Mouse (Mus musculus): Measurements from ENCODE around the gene Atp11a. TPM values are rescaled to one million over a fixed set of nuclear protein-coding genes. Genes with fewer than 3 reads are reported as not detected.
A peak's percentile ranks its signal among the peaks of the same experiment; 100 is the strongest.

Atp11a gene
- polyA plus RNA-seq, 1 experiment from 2014 or later: 19.9 TPM

DNA sequence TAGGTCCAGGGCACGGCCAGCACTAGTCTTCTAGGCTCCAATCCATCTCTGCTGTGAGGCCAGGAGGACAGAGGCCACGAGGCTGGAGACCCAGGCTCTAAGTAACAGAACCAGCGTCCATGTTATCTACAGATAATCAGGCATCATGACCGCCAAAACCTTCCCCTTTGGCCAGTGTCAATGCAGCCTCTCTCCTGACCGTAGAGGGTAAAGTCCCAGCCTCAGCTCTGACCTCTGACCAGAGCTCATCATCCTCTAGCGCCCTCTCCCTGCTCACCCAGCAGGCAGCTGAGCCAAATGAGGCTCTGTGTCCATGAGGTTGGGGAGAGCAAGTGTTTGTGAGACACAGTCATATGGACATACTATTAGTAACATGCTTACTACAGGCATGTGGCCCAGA is 42.3 kb downstream of the Atp11a start:
- peaks cover 31 to 35% of the 10 kb centered on the region in 2 experiments for H3K4me1 ChIP-seq (ENCODE audit: control insufficient read depth in 2 of 2, insufficient read depth in 2 of 2, low read length in 2 of 2)
- no peak overlapping the region for H3K9ac ChIP-seq (ENCODE audit: low read length)
- no peak overlapping the region for H3K4me2 ChIP-seq (ENCODE audit: low read length)
- H3K27ac ChIP-seq (replicated peaks in 1 of 2; ENCODE audit: control insufficient read depth in 1 of 2, insufficient read depth in 1 of 2, low read depth in 2 of 2, low read length in 2 of 2): no peak overlapping the region
- H3K9me3 ChIP-seq (ENCODE audit: control insufficient read depth, low read length): no peaks in the 10 kb centered on the region
- 58% methylated on average over 6 of the region's 6 CpGs for WGBS
- no peak overlapping the region for H3K4me3 ChIP-seq (ENCODE audit: control insufficient read depth in 1 of 2, insufficient read depth in 1 of 2, low read depth in 1 of 2, low read length in 2 of 2)
- H3K36me3 ChIP-seq (ENCODE audit: control insufficient read depth, insufficient read depth, low read length): no peaks in the 10 kb centered on the region
- H3K27me3 ChIP-seq (ENCODE audit: control insufficient read depth, insufficient read depth, low read length): no peaks in the 10 kb centered on the region
- no peak for ATAC-seq (ENCODE audit: insufficient number of reproducible peaks, insufficient read depth, low FRiP score, low read depth)

GRCm38 (mm10) chr8:12799832-12800231 is 43.0 kb downstream of the Atp11a start:
- Histone ChIP-seq H3K27ac (replicated peaks in 1 of 2; ENCODE audit: control insufficient read depth in 1 of 2, insufficient read depth in 1 of 2, low read depth in 2 of 2, low read length in 2 of 2) (no peak overlapping the region; a peak in 1 of 4 replicates), H3K27me3 (ENCODE audit: control insufficient read depth, insufficient read depth, low read length) (no peaks in the 10 kb centered on the region), H3K9ac (ENCODE audit: low read length) (peak overlapping the region; percentile 38; the same call in 1 of the 2 replicates), H3K4me2 (ENCODE audit: low read length) (no peak overlapping the region), H3K9me3 (ENCODE audit: control insufficient read depth, low read length) (no peaks in the 10 kb centered on the region), H3K4me3 (ENCODE audit: control insufficient read depth in 1 of 2, insufficient read depth in 1 of 2, low read depth in 1 of 2, low read length in 2 of 2) (no peak overlapping the region), H3K4me1 (ENCODE audit: control insufficient read depth in 2 of 2, insufficient read depth in 2 of 2, low read length in 2 of 2) (peaks cover 31 to 35% of the 10 kb centered on the region in 2 experiments), H3K36me3 (ENCODE audit: control insufficient read depth, insufficient read depth, low read length) (no peaks in the 10 kb centered on the region)
- ATAC-seq (ENCODE audit: insufficient number of reproducible peaks, insufficient read depth, low FRiP score, low read depth): no peak
- WGBS: 37% methylated on average over 6 of the region's 6 CpGs

DNA sequence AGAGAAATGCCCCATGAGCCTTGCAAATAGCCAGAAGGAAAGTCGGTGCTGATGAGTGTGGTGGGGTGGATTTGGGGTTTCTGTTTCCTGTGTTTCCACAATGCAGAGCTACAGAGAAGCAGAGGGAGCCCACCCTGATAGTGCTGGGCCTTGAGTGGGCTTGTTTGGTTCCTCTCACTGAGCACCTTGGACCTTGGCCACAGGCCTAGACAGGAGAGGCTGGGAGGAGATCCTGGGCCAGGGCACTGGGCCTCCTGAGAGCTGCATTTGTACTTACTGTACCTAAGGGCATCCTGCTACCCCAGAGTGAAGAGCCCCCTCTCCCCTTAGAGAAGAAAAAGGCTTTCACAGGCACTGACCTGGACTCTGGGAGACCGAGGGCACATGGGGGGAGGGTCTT is 43.4 kb downstream of the Atp11a start:
- Histone ChIP-seq H3K4me1 (ENCODE audit: control insufficient read depth in 2 of 2, insufficient read depth in 2 of 2, low read length in 2 of 2) (peaks cover 31 to 35% of the 10 kb centered on the region in 2 experiments), H3K27me3 (ENCODE audit: control insufficient read depth, insufficient read depth, low read length) (no peaks in the 10 kb centered on the region), H3K9me3 (ENCODE audit: control insufficient read depth, low read length) (no peaks in the 10 kb centered on the region), H3K36me3 (ENCODE audit: control insufficient read depth, insufficient read depth, low read length) (no peaks in the 10 kb centered on the region), H3K9ac (ENCODE audit: low read length) (peak overlapping the region; percentile 38; the same call in 1 of the 2 replicates), H3K4me3 (ENCODE audit: control insufficient read depth in 1 of 2, insufficient read depth in 1 of 2, low read depth in 1 of 2, low read length in 2 of 2) (no peak overlapping the region), H3K4me2 (ENCODE audit: low read length) (no peak overlapping the region), H3K27ac (replicated peaks in 1 of 2; ENCODE audit: control insufficient read depth in 1 of 2, insufficient read depth in 1 of 2, low read depth in 2 of 2, low read length in 2 of 2) (no peak overlapping the region; a peak in 1 of 4 replicates)
- ATAC-seq (ENCODE audit: insufficient number of reproducible peaks, insufficient read depth, low FRiP score, low read depth): no peak
- 75% methylated on average over 2 of the region's 2 CpGs for WGBS

DNA sequence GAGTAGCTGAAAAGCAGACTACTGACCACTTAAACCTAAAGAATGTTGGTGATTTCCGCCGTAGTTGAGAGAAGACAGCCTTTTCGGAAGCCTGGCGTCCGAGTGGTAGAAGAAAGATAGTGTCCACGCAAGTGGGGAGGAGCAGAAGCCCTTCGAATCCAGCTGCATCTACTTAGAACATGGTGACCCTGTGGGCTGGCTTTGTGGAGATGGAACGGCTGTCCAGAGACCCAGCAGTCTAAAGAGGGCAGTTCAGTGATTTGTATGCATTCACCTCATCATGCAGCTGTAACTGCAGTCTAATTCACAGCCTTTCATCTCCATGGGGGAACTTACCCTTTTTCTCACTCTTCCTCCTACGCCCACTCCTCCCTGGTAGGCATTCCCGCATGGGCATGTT is 44.8 kb downstream of the Atp11a start:
- H3K4me2 ChIP-seq (ENCODE audit: low read length): no peak overlapping the region
- peaks cover 31 to 38% of the 10 kb centered on the region in 2 experiments for H3K4me1 ChIP-seq (ENCODE audit: control insufficient read depth in 2 of 2, insufficient read depth in 2 of 2, low read length in 2 of 2)
- no peak for ATAC-seq (ENCODE audit: insufficient number of reproducible peaks, insufficient read depth, low FRiP score, low read depth)
- no peaks in the 10 kb centered on the region for H3K27me3 ChIP-seq (ENCODE audit: control insufficient read depth, insufficient read depth, low read length)
- peaks cover under 1% of the 10 kb centered on the region; the same call in 1 of the 2 replicates for H3K36me3 ChIP-seq (ENCODE audit: control insufficient read depth, insufficient read depth, low read length)
- peak overlapping the region in 1 of 2 experiments; percentile 53; a peak in 2 of 4 replicates for H3K27ac ChIP-seq (replicated peaks in 1 of 2; ENCODE audit: control insufficient read depth in 1 of 2, insufficient read depth in 1 of 2, low read depth in 2 of 2, low read length in 2 of 2)
- 62% methylated on average over 10 of the region's 10 CpGs for WGBS
- 0 out of 2 replicates have a peak overlapping the region, but pooled peaks have one; percentile 27 for H3K9ac ChIP-seq (ENCODE audit: low read length)
- no peak overlapping the region for H3K4me3 ChIP-seq (ENCODE audit: control insufficient read depth in 1 of 2, insufficient read depth in 1 of 2, low read depth in 1 of 2, low read length in 2 of 2)
- H3K9me3 ChIP-seq (ENCODE audit: control insufficient read depth, low read length): no peaks in the 10 kb centered on the region

DNA sequence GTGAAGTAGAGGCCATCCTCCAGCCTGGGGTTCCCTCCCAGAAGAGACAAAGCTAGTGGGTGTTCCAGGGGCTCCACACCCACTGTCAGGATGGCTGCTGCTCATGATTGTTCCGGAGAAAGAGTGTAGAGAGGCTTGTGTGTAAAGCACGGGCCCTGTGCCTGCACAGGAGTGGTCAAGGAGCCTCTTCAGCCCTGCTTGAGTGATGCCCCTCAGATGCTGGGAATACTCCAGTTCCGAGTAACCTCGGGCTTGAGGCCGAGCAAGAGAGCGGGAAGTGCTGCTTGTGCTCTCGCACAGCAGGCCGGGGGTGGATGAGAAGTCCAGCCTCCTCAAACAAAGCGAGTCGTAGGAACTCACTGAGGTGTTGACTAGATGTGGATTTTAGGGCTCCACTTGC is 46.3 kb downstream of the Atp11a start:
- Histone ChIP-seq H3K27me3 (ENCODE audit: control insufficient read depth, insufficient read depth, low read length) (no peaks in the 10 kb centered on the region), H3K36me3 (ENCODE audit: control insufficient read depth, insufficient read depth, low read length) (peaks cover 9% of the 10 kb centered on the region; the same call in 1 of the 2 replicates), H3K4me1 (ENCODE audit: control insufficient read depth in 2 of 2, insufficient read depth in 2 of 2, low read length in 2 of 2) (peaks cover 33 to 41% of the 10 kb centered on the region in 2 experiments), H3K4me3 (ENCODE audit: control insufficient read depth in 1 of 2, insufficient read depth in 1 of 2, low read depth in 1 of 2, low read length in 2 of 2) (no peak overlapping the region), H3K9me3 (ENCODE audit: control insufficient read depth, low read length) (no peaks in the 10 kb centered on the region), H3K27ac (replicated peaks in 1 of 2; ENCODE audit: control insufficient read depth in 1 of 2, insufficient read depth in 1 of 2, low read depth in 2 of 2, low read length in 2 of 2) (no peak overlapping the region), H3K9ac (ENCODE audit: low read length) (0 out of 2 replicates have a peak overlapping the region, but pooled peaks have one; percentile 19), H3K4me2 (ENCODE audit: low read length) (no peak overlapping the region)
- ATAC-seq (ENCODE audit: insufficient number of reproducible peaks, insufficient read depth, low FRiP score, low read depth): no peak
- 81% methylated on average over 10 of the region's 10 CpGs for WGBS

GRCm38 (mm10) chr8:12804909-12805308 is 48.1 kb downstream of the Atp11a start:
- H3K27ac ChIP-seq (replicated peaks in 1 of 2; ENCODE audit: control insufficient read depth in 1 of 2, insufficient read depth in 1 of 2, low read depth in 2 of 2, low read length in 2 of 2): no peak overlapping the region
- H3K4me2 ChIP-seq (ENCODE audit: low read length): no peak overlapping the region
- H3K27me3 ChIP-seq (ENCODE audit: control insufficient read depth, insufficient read depth, low read length): no peaks in the 10 kb centered on the region
- H3K4me1 ChIP-seq (ENCODE audit: control insufficient read depth in 2 of 2, insufficient read depth in 2 of 2, low read length in 2 of 2): peaks cover 28 to 37% of the 10 kb centered on the region in 2 experiments
- no peaks in the 10 kb centered on the region for H3K9me3 ChIP-seq (ENCODE audit: control insufficient read depth, low read length)
- WGBS: 85% methylated on average over 5 of the region's 5 CpGs
- H3K9ac ChIP-seq (ENCODE audit: low read length): no peak overlapping the region
- peaks cover 12% of the 10 kb centered on the region; the same call in 1 of the 2 replicates for H3K36me3 ChIP-seq (ENCODE audit: control insufficient read depth, insufficient read depth, low read length)
- no peak for ATAC-seq (ENCODE audit: insufficient number of reproducible peaks, insufficient read depth, low FRiP score, low read depth)
- H3K4me3 ChIP-seq (ENCODE audit: control insufficient read depth in 1 of 2, insufficient read depth in 1 of 2, low read depth in 1 of 2, low read length in 2 of 2): no peak overlapping the region

- WGBS: 75% methylated on average over 4 of the region's 4 CpGs
- Histone ChIP-seq H3K36me3 (ENCODE audit: control insufficient read depth, insufficient read depth, low read length) (peaks cover 12% of the 10 kb centered on the region; the same call in 1 of the 2 replicates), H3K4me1 (ENCODE audit: control insufficient read depth in 2 of 2, insufficient read depth in 2 of 2, low read length in 2 of 2) (peaks cover 23 to 30% of the 10 kb centered on the region in 2 experiments)
These were observed 48.8 kb downstream of the Atp11a start for GRCm38 (mm10) chr8:12805569-12805968.

GRCm38 (mm10) chr8:12808018-12808417 is 51.2 kb downstream of the Atp11a start:
- ATAC-seq (ENCODE audit: insufficient number of reproducible peaks, insufficient read depth, low FRiP score, low read depth): no peak
- WGBS: 88% methylated on average over 2 of the region's 2 CpGs
- peaks cover 27% of the 10 kb centered on the region for H3K36me3 ChIP-seq (ENCODE audit: control insufficient read depth, insufficient read depth, low read length)
- H3K9me3 ChIP-seq (ENCODE audit: control insufficient read depth, low read length): no peaks in the 10 kb centered on the region
- H3K9ac ChIP-seq (ENCODE audit: low read length): no peak overlapping the region
- H3K4me1 ChIP-seq (ENCODE audit: control insufficient read depth in 2 of 2, insufficient read depth in 2 of 2, low read length in 2 of 2): peaks cover 5 to 6% of the 10 kb centered on the region in 2 experiments; a peak in 2 of 4 replicates
- H3K4me3 ChIP-seq (ENCODE audit: control insufficient read depth in 1 of 2, insufficient read depth in 1 of 2, low read depth in 1 of 2, low read length in 2 of 2): no peak overlapping the region
- H3K4me2 ChIP-seq (ENCODE audit: low read length): no peak overlapping the region
- H3K27me3 ChIP-seq (ENCODE audit: control insufficient read depth, insufficient read depth, low read length): no peaks in the 10 kb centered on the region
- H3K27ac ChIP-seq (replicated peaks in 1 of 2; ENCODE audit: control insufficient read depth in 1 of 2, insufficient read depth in 1 of 2, low read depth in 2 of 2, low read length in 2 of 2): no peak overlapping the region

More at GRCm38 (mm10) chr8:12805569-12805968, 48.8 kb downstream of the Atp11a start:
- H3K27me3 ChIP-seq (ENCODE audit: control insufficient read depth, insufficient read depth, low read length): no peaks in the 10 kb centered on the region
- no peaks in the 10 kb centered on the region for H3K9me3 ChIP-seq (ENCODE audit: control insufficient read depth, low read length)
- no peak overlapping the region for H3K4me2 ChIP-seq (ENCODE audit: low read length)
- H3K27ac ChIP-seq (replicated peaks in 1 of 2; ENCODE audit: control insufficient read depth in 1 of 2, insufficient read depth in 1 of 2, low read depth in 2 of 2, low read length in 2 of 2): no peak overlapping the region
- no peak overlapping the region for H3K4me3 ChIP-seq (ENCODE audit: control insufficient read depth in 1 of 2, insufficient read depth in 1 of 2, low read depth in 1 of 2, low read length in 2 of 2)
- no peak overlapping the region for H3K9ac ChIP-seq (ENCODE audit: low read length)
- no peak for ATAC-seq (ENCODE audit: insufficient number of reproducible peaks, insufficient read depth, low FRiP score, low read depth)
